Mouse (Mus musculus): Measurements from ENCODE around the gene Tmcc3.

Gene Tmcc3

DNA sequence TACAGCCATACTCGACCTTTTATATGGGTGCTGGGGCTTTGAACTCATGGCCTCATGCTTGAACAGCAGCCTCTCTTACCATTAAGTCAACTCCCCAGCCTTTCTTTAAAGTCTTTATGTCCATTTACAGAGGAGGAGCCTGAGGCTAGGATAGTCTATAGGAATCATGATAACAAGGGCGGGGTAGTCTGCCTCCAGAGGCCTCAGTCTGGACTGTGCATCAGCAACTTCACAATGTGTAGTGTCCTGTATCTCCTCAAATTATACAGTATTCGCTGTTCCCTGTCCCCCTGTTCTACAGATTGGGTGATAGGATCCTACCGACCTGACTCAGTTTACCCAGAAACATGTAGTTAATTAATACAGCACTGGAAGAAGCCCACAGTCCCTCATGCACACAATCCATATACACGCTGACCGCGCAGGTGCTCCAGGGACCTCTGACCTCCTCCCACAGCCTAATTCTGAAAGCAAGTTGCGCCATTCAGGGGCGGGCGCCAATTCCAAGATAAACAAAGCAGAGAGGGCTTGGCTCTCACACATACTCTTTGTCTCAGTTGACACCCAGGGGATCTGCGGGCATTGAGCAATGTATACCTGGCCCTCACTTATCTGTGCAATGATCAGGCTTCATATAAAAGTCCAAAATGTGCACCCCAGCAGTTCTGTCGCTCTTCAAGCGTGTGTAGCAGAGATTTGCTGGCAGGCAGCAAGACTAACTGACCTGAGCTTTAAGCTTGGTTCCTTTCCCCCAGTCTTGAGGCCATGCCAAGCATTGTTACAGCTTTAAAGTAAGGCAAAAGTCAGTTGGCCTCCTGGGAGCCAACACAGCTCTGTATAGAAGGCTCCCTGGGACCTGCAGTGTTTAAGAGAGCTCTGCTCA, 262.9 kb downstream of the Tmcc3 start:
- CTCF ChIA-PET = interaction anchor here (0.7 kb wide), 1 partner anchor 21 kb away, joined by 4 read pairs; no protein-coding TSS in a partner anchor

DNA sequence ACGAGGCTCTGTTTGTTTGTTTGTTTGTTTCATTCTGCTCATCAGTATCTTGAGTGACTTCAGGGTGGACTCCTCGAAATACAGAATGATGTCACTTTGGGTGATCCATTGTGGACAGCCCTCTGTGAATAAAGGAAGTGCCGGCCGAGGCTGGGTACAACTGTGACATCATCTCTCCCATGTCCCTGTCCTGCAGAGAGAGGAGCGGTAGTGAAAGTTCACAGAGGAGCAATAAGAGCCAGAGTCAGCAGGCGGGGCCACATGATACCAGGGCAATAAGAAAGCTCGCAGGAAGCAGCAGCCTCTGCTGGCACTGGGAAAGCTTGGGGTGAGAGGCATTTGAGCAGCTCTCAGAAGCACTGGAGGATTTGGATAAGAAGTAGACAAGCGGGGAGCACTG, 264.2 kb downstream of the Tmcc3 start:
- CTCF ChIA-PET = interaction anchor here (0.6 kb wide), 1 partner anchor 452 kb away, joined by 7 read pairs; no protein-coding TSS in a partner anchor

DNA sequence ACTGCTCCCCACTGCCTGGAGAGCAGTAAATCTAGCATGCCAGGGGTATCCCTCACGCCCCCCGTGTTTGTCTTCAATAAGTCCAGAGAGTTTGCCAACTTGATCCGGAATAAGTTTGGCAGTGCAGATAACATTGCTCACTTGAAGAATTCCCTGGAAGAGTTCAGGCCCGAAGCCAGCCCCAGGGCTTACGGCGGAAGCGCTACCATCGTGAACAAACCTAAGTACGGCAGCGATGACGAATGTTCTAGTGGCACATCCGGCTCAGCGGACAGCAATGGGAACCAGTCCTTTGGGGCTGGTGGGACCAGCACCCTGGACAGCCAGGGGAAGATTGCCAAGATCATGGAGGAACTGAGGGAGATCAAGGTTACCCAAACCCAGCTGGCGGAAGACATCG, 267.1 kb downstream of the Tmcc3 start:
- CTCF ChIA-PET = no interaction called here

DNA sequence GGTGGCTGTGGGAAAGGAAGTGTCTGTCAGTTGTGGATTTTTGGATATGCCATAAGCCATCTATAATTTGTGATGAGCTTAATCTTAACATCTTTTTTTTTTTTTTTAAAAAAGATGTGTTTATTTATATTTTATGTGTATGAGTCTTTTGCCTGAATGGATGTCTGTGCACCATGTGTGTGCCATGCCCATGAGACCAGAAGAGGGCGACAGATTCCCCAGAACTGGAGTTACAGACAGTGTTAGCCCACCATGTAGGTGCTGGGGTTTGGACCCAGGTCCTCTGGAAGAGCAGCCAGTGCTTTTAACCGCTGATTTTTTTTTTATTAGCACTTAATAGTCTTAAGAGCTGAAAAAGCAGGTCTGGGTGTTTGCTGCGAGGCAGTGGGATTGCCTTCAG, 269.6 kb downstream of the Tmcc3 start:
- CTCF ChIA-PET = no interaction called here

DNA sequence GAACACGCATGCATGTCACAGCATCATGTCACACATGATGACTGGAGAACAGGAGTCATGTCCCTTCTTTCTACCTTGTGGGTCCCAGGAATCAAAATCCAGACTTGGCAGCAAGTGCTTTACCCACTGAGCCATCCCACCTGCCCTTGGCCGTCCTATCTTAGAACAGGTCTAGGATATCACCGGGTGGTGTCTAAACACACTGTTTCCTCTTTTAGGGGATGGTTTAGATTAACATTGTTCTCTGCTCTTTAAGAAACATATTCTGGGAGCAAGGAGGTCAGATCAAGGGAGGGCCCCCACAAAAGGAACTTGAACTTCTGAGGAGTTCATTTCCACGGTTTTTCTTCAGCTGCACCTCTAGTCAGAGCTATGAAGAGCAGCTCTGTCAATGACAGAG, 272.0 kb downstream of the Tmcc3 start:
- CTCF ChIA-PET = no interaction called here

DNA sequence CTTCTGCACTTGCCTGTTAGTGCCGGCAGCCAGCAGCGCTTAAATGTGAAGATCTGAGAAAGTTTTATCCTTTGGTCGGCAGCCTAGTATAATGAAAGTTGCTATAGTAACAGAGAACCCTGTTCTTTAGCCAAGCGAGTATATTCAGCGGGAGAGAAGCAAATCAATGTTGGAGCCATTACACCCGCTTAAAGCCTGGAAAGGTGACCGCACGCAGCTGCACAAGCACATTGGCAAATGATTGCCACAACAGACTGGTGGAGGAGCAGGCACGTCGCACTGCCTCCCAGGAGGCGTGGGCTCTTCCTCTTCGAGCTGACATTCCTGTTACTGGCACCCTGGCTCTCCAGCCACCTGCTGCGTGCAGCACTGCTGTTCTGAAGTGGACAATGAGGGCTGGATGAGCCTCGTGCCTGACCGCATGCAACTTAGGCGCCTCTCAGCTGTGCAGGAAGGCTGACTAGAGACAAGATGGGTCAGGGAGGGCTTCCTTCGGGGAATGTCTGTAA, 273.2 kb downstream of the Tmcc3 start:
- CTCF ChIA-PET = no interaction called here

DNA sequence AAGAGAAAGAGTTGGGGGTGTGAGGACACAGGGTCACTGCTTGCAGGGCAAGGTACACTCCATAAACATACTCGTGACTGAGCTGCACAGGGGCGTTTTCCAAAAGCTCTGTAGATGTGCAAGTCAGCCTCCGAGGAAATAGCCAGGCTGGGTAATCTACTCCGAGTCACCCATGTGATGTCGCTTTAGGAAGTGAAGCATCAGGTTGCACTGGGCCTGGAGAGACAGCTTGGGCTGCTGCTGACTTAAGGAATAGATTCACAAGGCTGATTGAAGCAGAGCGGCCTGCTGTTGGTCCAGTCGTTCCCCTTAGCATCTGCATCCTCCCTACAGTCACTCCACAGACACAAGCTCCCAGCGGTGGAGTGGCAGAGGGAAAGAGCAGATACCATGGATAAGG, 274.1 kb downstream of the Tmcc3 start:
- CTCF ChIA-PET = interaction anchor here (0.6 kb wide), 1 partner anchor 1423 kb away, joined by 3 read pairs; no protein-coding TSS in a partner anchor

DNA sequence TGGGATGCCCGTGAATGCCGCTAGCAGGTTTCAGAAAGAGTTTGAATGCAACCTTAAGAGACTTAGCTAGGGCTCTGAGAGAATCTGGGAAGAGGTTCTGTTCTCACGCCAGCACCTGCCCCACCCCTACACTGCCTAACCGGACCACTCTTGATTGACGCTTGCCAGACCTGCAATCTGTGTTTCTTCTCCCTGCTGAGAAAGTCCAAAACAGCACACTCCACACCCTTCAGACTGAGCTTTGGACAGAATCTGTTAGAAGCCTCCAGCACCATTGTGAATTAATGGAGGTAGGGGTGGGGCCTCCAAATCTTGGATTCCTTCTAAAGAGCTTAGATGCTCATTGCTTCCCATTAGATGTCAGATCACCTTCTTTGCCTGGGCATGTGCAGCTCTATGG, 277.2 kb downstream of the Tmcc3 start:
- CTCF ChIA-PET = interaction anchor here (0.5 kb wide), 1 partner anchor 45 kb away, joined by 3 read pairs; no protein-coding TSS in a partner anchor

DNA sequence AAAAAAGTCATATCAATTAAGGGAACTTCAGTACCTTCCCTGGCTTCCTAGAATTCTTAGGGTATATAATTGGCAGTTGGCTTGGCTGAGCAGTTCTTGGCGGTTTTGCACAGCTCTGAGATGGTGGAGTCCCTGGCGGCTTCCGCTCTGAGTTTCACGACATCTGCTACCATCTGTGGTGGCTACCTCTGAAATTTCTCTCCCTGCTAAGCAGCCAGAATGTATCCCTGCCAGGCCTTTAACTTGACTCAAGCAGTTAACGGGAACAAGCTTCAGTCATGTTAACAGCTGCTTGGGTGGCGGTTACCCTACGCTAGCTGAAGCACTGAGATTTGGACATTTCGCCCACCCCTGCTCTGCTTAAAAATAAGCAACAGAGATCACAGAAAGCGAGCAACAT, 284.0 kb downstream of the Tmcc3 start:
- CTCF ChIA-PET = interaction anchor here (0.8 kb wide), 1 partner anchor 676 kb away, joined by 7 read pairs; no protein-coding TSS in a partner anchor

DNA sequence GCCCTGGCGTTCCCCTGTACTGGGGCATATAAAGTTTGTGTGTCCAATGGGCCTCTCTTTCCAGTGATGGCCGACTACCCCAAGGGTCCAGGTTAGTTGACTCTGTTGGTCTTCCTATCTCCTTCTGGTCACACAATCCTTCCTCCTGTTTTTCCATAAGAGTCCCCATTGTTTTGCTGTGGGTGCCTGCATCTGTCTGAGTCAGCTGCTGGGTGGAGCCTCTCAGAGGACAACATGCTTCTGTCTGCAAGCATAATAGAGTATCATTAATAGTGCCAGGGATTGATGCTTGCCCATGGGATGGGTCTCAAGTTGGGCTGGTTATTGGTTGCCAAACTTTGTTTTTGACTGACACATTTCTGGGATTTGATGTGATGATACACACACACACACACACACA, 288.1 kb downstream of the Tmcc3 start:
- CTCF ChIA-PET = interaction anchor here (0.6 kb wide), 1 partner anchor 46 kb away, joined by 7 read pairs; no protein-coding TSS in a partner anchor

DNA sequence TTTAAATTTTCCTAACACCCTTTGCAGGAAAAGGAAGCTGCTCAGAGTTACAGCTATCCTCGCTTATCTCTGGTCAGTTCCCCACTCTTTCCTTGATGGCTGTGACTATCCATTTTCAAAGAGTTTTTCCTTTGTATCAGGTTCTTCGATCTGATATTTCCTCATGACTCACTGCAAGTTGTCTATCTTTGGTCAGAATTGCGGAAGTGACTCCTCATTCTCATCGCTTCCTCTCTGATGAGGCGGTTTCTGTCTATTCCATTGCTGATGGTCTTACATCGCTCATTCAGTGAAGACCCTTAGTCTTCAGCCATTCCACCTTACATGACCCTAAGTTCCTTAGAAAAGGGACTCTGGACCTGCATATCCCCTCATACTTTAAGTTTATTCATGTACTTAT, 289.3 kb downstream of the Tmcc3 start:
- CTCF ChIA-PET = no interaction called here

DNA sequence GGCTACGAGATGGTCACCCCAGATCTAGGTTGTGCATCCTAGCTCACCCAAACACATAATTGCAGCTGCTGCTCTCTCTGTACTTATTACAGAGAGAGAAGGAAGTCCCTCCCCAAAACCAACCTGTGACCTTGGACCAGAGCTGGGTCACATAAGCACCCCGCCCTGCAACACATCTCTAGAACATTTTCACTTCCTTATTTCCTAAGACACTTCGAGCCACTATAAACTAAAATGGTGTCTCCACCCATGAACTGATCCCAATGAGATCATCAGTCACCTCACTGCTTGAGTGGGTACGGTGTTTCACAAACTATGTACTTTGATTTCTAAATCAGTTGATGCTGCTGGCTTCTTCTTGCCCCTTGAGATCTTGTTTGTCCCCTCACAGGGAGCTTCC, 293.7 kb downstream of the Tmcc3 start:
- CTCF ChIA-PET = no interaction called here

DNA sequence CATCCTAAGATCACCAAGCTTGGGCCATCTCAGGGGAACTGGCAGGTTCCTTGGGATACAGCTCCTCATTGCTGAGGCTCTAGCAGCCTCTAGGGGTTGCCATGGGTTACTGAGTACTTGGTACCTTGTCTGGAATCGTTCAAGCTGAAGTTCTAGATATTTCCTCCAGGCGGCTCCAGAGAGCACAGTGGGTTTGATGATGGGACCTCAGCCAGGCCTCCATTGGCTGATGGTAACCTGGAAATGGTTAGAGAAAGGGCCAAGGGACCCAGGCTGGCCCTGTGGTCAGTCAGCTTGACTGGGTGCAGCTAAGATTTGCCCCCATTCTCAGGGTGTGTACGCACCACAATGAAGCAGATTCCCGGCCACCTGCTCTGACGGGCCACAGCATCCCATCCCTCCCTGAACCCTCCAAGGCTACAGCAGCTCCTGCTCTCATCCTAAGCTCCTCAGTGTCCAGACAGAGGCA, 297.6 kb downstream of the Tmcc3 start:
- CTCF ChIA-PET = interaction anchor here (0.6 to 1.2 kb wide), 3 partner anchors 12 to 376 kb away, joined by 3 to 8 read pairs (median 3); no protein-coding TSS in a partner anchor

DNA sequence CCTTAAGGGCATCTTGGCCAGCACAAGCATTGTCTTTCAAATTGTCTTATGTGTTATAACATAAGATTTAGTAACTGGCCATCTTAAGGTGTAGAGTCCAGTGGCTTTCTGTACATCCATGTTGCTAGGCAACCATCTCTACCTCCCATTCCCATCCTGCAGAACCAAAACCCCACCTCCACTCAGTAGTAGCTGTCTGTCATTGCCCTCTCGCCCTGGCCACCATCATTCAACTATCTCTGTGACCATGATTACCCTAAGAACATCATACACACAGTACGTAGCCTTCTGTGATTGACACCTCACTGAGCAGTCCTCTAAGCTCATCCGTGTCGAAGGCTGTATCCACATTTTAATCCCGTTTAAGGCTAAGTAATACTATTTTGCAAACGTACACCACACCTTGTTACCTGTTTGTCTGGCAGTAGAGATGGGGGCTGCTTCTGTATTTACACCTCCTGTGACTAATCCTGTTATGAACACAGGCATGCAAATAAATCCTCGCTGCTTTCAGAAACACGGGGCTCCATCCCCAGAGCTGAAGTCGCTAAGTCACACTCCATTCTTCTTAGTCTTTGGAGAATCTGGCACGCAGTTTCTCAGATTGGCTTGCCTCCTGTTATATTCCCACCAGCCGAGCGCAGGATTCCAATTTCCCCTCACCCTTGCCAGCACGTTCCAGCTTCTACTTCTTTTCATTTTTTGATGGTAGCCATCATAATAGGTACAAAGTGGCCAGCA, 299.6 kb downstream of the Tmcc3 start:
- CTCF ChIA-PET = no interaction called here

DNA sequence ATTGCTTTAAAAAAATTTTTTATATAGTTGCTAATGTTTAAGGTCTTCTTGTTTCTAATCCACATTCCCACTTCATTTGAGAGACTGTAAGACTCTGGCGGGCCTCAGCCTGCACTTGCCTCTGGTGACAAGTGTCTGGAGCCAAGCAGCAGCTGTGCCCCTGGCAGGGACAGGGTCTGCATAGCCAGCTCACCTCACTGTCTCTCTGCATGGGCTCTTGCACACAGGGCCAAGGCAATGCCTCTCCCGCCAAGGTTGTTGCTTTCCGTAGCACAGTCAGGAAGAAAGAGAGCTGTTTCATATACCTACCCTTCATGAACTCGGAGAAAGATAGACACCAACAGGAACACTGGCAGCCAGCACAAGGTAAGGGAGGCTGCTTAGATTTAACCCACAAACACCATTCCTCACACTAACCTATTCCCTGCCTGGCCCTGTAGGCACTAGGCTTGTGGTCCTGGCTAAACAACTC, 300.3 kb downstream of the Tmcc3 start:
- CTCF ChIA-PET = no interaction called here

DNA sequence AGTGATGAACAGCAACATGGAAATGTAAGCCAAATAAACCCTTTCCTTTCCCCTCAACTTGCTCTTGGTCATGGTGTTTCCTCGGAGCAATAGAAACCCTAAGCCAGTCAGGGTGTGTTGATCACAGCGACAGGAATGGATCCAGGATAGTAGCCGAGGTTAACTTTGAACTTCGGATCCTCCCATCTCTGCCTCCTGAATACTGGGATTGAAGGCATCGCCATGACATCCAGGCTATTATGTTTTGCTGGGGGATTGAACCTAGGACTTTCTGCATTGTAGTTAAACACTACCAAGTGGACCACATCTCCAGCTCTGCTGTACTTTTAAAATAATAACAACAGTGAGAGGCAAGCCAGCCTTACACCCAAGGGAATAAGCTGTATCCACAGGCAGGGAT, 307.8 kb downstream of the Tmcc3 start:
- CTCF ChIA-PET = no interaction called here

DNA sequence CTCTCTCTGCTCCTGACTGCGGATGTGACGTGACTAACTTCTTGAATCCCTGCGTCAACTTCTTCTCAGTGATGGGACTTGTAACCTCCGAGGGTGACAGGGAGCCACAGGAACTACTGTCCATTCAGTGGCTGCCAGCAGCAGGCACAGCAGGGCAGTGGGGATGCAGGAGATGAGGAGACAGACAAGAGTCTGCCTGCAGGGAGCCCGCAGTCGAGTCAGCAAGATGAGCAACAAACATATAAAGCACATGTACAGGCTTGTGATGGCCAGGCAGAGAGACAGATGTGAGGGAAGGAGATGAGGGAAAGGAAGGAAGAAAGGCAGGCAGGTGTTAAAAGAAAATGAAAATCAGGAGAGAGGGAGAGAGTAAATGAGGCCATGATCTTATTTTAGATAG, 308.8 kb downstream of the Tmcc3 start:
- CTCF ChIA-PET = no interaction called here

DNA sequence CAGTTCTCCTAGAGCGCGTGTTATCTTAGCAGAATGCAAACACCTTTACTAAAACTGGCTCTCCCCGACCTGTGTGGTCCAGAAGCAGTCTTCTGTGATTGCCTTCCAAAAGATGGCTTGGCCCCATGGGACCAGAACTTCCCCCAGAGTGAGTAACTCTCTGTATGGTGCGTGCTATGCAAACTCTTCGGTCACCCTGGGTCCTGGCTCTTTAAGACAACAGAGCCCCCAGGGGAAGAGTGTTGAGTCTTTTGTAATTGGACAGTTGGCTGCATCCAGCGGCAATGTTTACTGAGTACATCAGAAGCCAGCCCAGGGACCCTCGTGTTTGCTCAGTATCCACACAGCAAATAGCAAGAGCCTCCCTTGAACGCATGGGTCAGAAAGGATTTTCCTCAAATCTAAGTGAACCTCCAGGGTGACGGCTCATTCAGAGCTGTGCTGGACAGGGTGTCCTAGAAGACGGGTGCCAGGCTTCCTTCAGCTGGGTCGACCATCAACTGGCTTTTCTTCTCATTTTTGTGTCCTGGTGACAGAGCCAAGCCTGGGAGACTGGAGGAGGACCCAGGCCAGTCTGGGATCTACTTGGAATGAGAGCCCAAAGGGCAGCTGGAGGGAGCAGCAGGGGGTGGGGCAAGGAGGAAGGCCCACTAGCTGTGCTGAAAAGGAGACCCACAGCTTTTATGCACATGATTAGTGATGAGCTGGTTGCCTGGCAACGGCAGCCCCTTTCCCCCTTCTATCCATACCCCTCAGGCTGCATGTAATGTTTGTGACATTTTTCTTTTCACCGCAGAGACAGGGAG, 309.9 kb downstream of the Tmcc3 start:
- CTCF ChIA-PET = interaction anchor here (0.6 kb wide), 1 partner anchor 295 kb away, joined by 3 read pairs; no protein-coding TSS in a partner anchor

DNA sequence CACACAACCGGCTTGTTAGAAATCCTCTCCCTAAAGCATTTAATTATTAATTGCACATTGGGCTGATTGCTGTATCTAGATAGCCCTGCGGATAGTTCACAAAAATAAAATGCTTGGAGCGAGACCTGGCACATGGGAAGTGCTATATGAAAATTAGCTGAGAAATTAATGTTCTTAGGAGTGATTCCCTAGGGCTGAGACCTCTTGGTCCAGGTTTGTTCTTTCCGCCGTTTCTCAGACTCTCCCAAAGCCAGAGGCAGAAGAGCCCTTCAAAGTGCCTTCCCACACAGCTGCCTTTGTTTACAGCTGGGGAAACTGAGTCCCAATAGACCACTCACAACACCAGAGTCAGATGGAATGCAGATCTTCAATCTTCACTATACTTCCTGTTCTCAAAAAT, 310.5 kb downstream of the Tmcc3 start:
- CTCF ChIA-PET = no interaction called here

DNA sequence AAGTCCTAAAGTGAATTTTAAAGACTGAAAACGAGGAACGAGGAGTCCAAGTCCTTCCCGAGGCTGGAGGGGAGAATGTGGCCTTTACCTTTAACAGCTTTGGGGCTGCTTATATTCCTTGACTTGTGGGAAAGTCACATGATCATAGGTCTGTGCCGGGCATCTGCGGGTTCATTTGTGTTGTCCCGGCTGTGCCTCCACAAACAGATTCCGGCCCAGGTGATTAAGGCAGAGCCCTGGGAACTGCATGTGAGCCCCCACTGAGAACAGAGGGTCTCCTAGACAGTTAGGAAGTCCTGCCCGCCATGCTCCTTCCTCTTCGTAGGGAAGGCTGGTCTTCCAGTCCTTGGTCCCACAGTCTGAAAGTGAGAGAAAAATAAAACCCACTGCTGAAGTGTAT, 311.1 kb downstream of the Tmcc3 start:
- CTCF ChIA-PET = no interaction called here

DNA sequence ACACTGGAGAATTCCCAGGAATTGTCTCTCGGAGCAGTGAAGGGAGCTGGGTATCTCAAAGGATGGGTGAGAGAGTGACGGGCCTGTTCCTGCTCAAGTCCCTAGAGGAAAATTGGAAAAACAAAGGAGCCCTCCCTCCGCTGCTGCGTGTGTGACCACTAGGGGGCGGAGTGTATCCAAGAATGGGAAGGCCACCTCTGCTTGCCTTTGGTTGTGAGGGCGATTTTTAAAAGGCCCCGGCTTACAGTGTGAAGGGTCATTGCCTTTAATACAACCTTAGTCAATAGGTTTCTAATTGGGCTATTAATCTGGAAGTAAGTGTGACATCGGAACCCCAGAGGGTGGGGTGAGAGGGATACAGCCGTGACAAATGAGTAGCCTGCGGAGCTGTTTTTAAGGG, 311.9 kb downstream of the Tmcc3 start:
- CTCF ChIA-PET = interaction anchor here (1.2 kb wide), 1 partner anchor 18 kb away, joined by 4 read pairs; no protein-coding TSS in a partner anchor
